Mouse (Mus musculus): ENCODE results near the gene Ern1. TPM values are rescaled to one million over a fixed set of nuclear protein-coding genes. Genes with fewer than 3 reads are reported as not detected.

Ern1 gene
- polyA plus RNA-seq, 1 experiment from 2014 or later = 7.9 TPM

DNA sequence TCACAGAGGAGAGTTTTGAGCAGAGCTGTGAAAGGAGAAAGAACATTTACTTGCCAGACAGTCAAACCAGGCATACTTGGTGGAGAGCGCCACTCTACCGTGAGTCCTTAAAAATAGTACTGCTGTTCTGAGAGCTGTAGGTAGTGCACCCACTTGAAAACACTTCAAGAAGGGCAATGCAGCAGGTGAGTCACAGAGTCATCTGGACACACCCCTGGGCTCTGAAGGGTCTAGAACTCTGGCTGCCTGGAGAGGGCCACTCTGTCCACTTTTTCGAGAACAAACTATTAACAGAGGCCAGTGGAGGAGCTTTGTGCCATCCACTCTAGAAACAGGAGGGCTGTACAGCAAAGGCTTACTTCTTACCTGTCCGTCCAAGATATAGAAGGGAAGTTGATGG, 61.2 kb downstream of the Ern1 start:
- no peaks in the 10 kb centered on the region for H3K27me3 ChIP-seq (ENCODE audit: control insufficient read depth, insufficient read depth, low read length)
- 91% methylated on average over 4 of the region's 4 CpGs for WGBS
- no peaks in the 10 kb centered on the region for H3K9me3 ChIP-seq (ENCODE audit: control insufficient read depth, low read length)
- ATAC-seq (replicated peaks; ENCODE audit: low FRiP score) = no peak
- no peak overlapping the region for H3K4me3 ChIP-seq (ENCODE audit: low read depth, low read length)
- H3K9ac ChIP-seq (ENCODE audit: low read length) = no peak overlapping the region
- no peak overlapping the region for H3K4me2 ChIP-seq (ENCODE audit: low read depth, low read length, severe bottlenecking)
- H3K4me1 ChIP-seq (replicated peaks; ENCODE audit: control insufficient read depth, insufficient read depth, low read length) = no peaks in the 10 kb centered on the region
- no peak overlapping the region for H3K27ac ChIP-seq (ENCODE audit: low read depth, low read length)
- DNase-seq (ENCODE audit: low spot score) = no peak
- no peaks in the 10 kb centered on the region for H3K36me3 ChIP-seq (ENCODE audit: control insufficient read depth, insufficient read depth, low read length)

DNA sequence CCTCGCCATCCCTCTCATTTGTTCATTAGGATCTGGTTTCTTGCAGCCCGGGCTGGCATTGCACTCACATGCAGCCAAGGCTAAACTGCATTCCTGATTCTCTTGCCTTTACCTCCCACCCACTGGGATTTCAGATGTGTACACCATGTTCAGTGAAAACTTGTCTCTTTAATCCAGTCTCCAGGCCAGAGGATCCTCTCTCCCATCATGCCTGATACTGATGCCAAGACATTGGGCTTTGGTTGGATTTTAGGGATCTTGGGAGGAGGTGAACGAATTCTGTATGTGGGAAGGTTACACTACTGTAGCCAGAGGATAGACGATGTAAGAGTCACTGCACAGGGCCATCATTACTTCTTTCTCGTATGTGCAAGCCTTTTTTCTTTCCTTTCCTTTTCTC, 62.5 kb downstream of the Ern1 start:
- Histone ChIP-seq H3K4me1 (replicated peaks; ENCODE audit: control insufficient read depth, insufficient read depth, low read length) (no peaks in the 10 kb centered on the region), H3K4me3 (ENCODE audit: low read depth, low read length) (no peak overlapping the region), H3K27ac (ENCODE audit: low read depth, low read length) (no peak overlapping the region), H3K36me3 (ENCODE audit: control insufficient read depth, insufficient read depth, low read length) (no peaks in the 10 kb centered on the region), H3K27me3 (ENCODE audit: control insufficient read depth, insufficient read depth, low read length) (no peaks in the 10 kb centered on the region), H3K4me2 (ENCODE audit: low read depth, low read length, severe bottlenecking) (no peak overlapping the region), H3K9ac (ENCODE audit: low read length) (no peak overlapping the region), H3K9me3 (ENCODE audit: control insufficient read depth, low read length) (no peaks in the 10 kb centered on the region)
- DNase-seq (ENCODE audit: low spot score) (no peak), ATAC-seq (replicated peaks; ENCODE audit: low FRiP score) (no peak)
- 87% methylated on average over 5 of the region's 5 CpGs for WGBS

DNA sequence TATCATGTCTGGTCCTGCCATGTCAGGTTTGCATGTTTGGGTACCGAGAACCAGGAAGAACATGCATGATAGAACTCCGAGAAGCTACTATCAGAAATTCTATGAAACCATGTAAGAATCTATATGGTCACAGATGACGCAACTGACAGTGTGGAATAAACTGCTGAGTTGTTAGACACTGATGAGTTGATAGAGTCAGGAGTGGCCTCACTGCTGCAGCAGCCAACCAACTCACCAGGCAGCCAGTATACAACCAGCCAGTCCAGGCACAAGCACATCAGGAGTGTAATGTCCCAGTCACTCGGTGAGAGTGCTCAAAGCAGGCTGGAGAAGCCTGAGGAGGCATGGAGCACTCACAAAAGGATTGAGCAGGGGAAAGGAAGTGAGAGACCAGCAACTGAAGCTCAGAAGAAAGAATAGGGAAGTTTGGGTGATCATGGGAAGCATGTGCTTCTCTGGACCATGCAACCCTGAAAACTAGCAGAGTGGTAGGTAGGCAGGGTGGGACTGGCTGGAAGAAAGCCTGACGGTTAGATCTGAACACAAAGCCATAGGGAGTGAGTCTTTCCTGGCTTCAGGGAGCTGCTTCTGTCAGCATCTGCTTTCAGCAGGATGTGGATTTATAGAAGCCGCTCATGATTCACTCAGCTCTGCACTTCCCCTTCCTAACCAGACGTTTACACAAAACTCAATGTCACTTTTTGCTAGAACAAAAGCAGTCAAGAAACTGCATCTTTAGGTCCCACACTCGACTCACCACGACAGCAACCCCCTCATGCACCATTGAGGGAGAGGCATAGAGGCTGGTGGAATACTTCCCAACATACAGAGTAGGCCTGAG, 68.2 kb downstream of the Ern1 start:
- Histone ChIP-seq H3K4me3 (ENCODE audit: low read depth, low read length) (no peak overlapping the region), H3K27me3 (ENCODE audit: control insufficient read depth, insufficient read depth, low read length) (no peaks in the 10 kb centered on the region), H3K4me2 (ENCODE audit: low read depth, low read length, severe bottlenecking) (no peak overlapping the region), H3K36me3 (ENCODE audit: control insufficient read depth, insufficient read depth, low read length) (no peaks in the 10 kb centered on the region; the same call in 1 of the 2 replicates), H3K9me3 (ENCODE audit: control insufficient read depth, low read length) (no peaks in the 10 kb centered on the region), H3K27ac (ENCODE audit: low read depth, low read length) (no peak overlapping the region), H3K9ac (ENCODE audit: low read length) (no peak overlapping the region), H3K4me1 (replicated peaks; ENCODE audit: control insufficient read depth, insufficient read depth, low read length) (no peaks in the 10 kb centered on the region)
- DNase-seq (ENCODE audit: low spot score) = no peak
- no peak for ATAC-seq (replicated peaks; ENCODE audit: low FRiP score)
- WGBS = 83% methylated on average over 9 of the region's 9 CpGs

DNA sequence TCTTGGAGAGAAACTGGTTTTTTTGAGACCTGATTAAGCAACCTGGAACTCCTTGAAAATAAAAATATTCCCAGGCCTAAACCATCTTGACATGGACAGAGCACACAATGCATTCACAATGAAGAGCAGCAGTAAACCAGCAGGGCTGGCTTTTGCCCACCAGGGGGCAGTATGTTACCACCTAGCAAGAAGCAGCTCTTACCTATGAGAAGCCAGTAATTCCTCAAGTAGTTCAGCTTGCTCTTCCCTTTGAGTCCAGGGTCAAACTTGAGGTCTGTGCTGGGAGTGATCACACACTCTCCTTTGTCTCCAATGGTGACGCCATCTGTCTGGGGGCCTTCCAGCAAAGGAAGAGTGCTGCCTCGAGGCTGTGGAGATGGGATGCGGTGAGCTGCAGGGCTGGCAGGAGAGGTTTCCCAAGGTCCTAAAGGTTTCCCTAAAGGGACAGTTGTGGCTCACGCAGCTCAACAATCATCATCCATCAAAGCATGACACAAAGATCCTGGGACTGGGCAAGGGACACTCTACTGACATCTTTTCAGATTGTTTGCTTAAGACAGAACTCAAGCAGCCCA, 68.9 kb downstream of the Ern1 start:
- 53% methylated on average over 4 of the region's 4 CpGs for WGBS
- peak; percentile 36; the same call in 1 of the 2 replicates for ATAC-seq (replicated peaks; ENCODE audit: low FRiP score)

DNA sequence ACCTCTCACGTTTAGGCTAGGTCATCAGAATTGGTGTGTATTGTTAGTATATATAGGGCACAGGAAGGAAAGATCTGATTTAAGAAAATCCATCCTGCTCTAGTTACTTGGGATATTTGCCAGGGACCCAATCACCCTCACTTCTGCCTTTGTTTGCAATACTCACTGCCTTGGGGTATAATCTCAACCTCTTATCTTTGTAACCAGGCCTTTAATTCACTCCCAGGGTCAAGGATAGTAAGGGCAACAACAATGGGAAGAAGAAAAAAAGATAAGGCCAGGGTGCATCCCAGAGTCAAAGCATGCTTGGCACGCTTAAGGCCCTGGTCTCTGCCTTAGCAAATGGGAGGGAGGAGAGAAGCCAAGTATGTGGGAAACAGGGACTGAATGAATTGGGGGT, 69.8 kb downstream of the Ern1 start:
- no peaks in the 10 kb centered on the region for H3K4me1 ChIP-seq (replicated peaks; ENCODE audit: control insufficient read depth, insufficient read depth, low read length)
- WGBS = 83% methylated on average over 2 of the region's 2 CpGs

More for the DNA sequence above, 68.9 kb downstream of the Ern1 start:
- Histone ChIP-seq H3K9ac (ENCODE audit: low read length) (no peak overlapping the region), H3K36me3 (ENCODE audit: control insufficient read depth, insufficient read depth, low read length) (no peaks in the 10 kb centered on the region; the same call in 1 of the 2 replicates), H3K9me3 (ENCODE audit: control insufficient read depth, low read length) (no peaks in the 10 kb centered on the region), H3K4me2 (ENCODE audit: low read depth, low read length, severe bottlenecking) (no peak overlapping the region), H3K4me1 (replicated peaks; ENCODE audit: control insufficient read depth, insufficient read depth, low read length) (no peaks in the 10 kb centered on the region), H3K4me3 (ENCODE audit: low read depth, low read length) (no peak overlapping the region), H3K27me3 (ENCODE audit: control insufficient read depth, insufficient read depth, low read length) (no peaks in the 10 kb centered on the region), H3K27ac (ENCODE audit: low read depth, low read length) (no peak overlapping the region)
- peak; percentile 94 for DNase-seq (ENCODE audit: low spot score)

DNA sequence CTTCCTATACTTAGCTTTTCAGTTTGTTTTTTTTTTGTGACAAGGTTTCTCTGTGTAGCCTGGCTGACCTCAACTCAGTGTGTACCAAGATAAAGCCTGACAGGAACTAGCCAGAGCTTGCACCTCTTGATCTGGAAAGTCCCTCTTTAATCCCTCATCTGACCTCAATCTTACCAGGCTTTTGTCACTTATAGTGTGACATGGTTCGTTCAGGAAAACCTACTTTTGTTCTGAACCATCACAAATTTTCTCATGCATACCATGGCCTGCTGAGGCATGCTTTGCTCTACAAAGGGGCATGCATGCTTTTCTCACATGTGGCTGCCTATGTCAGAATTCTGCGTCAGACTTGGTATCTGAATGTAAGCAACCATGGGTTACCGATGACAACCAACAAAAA, 71.3 kb downstream of the Ern1 start:
- H3K9me3 ChIP-seq (ENCODE audit: control insufficient read depth, low read length) = no peaks in the 10 kb centered on the region
- no peaks in the 10 kb centered on the region for H3K27me3 ChIP-seq (ENCODE audit: control insufficient read depth, insufficient read depth, low read length)
- H3K9ac ChIP-seq (ENCODE audit: low read length) = no peak overlapping the region
- no peak overlapping the region for H3K4me2 ChIP-seq (ENCODE audit: low read depth, low read length, severe bottlenecking)
- no peak for DNase-seq (ENCODE audit: low spot score)
- no peak overlapping the region for H3K4me3 ChIP-seq (ENCODE audit: low read depth, low read length)
- ATAC-seq (replicated peaks; ENCODE audit: low FRiP score) = no peak
- H3K4me1 ChIP-seq (replicated peaks; ENCODE audit: control insufficient read depth, insufficient read depth, low read length) = no peaks in the 10 kb centered on the region
- 70% methylated on average over 3 of the region's 3 CpGs for WGBS
- H3K27ac ChIP-seq (ENCODE audit: low read depth, low read length) = no peak overlapping the region
- H3K36me3 ChIP-seq (ENCODE audit: control insufficient read depth, insufficient read depth, low read length) = no peaks in the 10 kb centered on the region; the same call in 1 of the 2 replicates

More for the DNA sequence above, 69.8 kb downstream of the Ern1 start:
- ATAC-seq (replicated peaks; ENCODE audit: low FRiP score) = no peak
- Histone ChIP-seq H3K27ac (ENCODE audit: low read depth, low read length) (no peak overlapping the region), H3K9me3 (ENCODE audit: control insufficient read depth, low read length) (no peaks in the 10 kb centered on the region), H3K4me2 (ENCODE audit: low read depth, low read length, severe bottlenecking) (no peak overlapping the region), H3K4me3 (ENCODE audit: low read depth, low read length) (no peak overlapping the region), H3K27me3 (ENCODE audit: control insufficient read depth, insufficient read depth, low read length) (no peaks in the 10 kb centered on the region), H3K9ac (ENCODE audit: low read length) (no peak overlapping the region), H3K36me3 (ENCODE audit: control insufficient read depth, insufficient read depth, low read length) (no peaks in the 10 kb centered on the region; the same call in 1 of the 2 replicates)
- DNase-seq (ENCODE audit: low spot score) = no peak

DNA sequence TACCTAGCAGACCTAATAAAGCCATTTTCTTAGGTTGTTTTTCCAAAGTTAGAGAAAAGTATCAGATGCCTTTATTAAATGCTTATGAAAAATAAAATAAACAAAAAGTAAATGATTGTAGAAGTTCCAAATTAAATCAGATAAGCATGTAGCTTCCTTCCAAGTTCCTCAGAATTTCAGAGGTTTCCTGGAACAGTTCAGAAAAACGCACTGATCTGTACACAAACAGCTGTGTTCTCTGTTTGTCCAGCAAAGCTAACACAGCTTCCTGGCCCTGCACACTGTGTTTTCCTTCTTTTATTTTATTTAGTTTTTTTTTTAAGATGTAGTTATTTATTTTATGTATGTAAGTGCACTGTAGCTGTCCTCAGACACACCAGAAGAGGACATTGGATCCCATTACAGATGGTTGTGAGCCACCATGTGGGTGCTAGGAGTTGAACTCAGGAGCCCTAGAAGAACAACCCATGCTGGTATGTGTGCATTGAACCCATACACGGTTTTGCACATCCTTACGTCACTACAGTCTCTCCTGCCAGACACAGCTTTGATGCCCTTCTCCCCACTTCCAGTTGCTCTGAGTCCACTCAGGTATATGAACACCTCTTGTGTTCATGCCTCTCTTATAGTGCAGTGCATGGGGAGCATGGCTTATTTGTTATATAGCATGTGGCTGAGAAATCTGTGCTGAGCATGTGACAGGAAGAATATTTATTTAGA, 74.9 kb downstream of the Ern1 start:
- no peaks in the 10 kb centered on the region for H3K9me3 ChIP-seq (ENCODE audit: control insufficient read depth, low read length)
- no peaks in the 10 kb centered on the region; the same call in 1 of the 2 replicates for H3K36me3 ChIP-seq (ENCODE audit: control insufficient read depth, insufficient read depth, low read length)
- no peak overlapping the region for H3K9ac ChIP-seq (ENCODE audit: low read length)
- WGBS = 90% methylated on average over 3 of the region's 3 CpGs
- ATAC-seq (replicated peaks; ENCODE audit: low FRiP score) = no peak
- H3K4me2 ChIP-seq (ENCODE audit: low read depth, low read length, severe bottlenecking) = no peak overlapping the region
- DNase-seq (ENCODE audit: low spot score) = no peak
- no peak overlapping the region for H3K27ac ChIP-seq (ENCODE audit: low read depth, low read length)
- H3K4me1 ChIP-seq (replicated peaks; ENCODE audit: control insufficient read depth, insufficient read depth, low read length) = no peaks in the 10 kb centered on the region
- no peak overlapping the region for H3K4me3 ChIP-seq (ENCODE audit: low read depth, low read length)
- H3K27me3 ChIP-seq (ENCODE audit: control insufficient read depth, insufficient read depth, low read length) = no peaks in the 10 kb centered on the region

DNA sequence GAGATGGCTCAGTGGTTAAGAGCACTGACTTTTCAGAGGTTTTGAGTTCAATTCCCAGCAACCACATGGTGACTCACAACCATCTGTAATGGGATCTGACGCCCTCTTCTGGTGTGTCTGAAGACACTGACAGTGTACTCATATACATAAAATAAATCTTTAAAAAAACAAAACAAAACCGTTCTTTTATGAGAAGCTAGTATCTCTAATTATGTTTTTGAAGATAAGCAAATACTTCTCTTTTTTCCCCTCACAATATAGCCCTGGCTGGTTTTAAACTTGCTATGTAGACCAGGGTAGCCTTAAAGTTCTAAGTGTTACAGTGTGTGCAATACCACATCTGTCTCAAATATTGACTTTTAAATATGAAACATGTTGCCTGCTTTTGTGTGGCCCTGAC, 76.5 kb downstream of the Ern1 start:
- no peak for DNase-seq (ENCODE audit: low spot score)
- H3K27ac ChIP-seq (ENCODE audit: low read depth, low read length) = no peak overlapping the region
- H3K4me3 ChIP-seq (ENCODE audit: low read depth, low read length) = no peak overlapping the region
- no peak overlapping the region for H3K4me2 ChIP-seq (ENCODE audit: low read depth, low read length, severe bottlenecking)
- ATAC-seq (replicated peaks; ENCODE audit: low FRiP score) = no peak
- H3K27me3 ChIP-seq (ENCODE audit: control insufficient read depth, insufficient read depth, low read length) = no peaks in the 10 kb centered on the region
- no peaks in the 10 kb centered on the region for H3K4me1 ChIP-seq (replicated peaks; ENCODE audit: control insufficient read depth, insufficient read depth, low read length)
- H3K9ac ChIP-seq (ENCODE audit: low read length) = no peak overlapping the region
- 83% methylated on average over 2 of the region's 2 CpGs for WGBS
- no peaks in the 10 kb centered on the region; the same call in 1 of the 2 replicates for H3K36me3 ChIP-seq (ENCODE audit: control insufficient read depth, insufficient read depth, low read length)
- H3K9me3 ChIP-seq (ENCODE audit: control insufficient read depth, low read length) = no peaks in the 10 kb centered on the region
